Mouse (Mus musculus) adrenal gland, postnatal 10 days (tissue): ENCODE measurements at regions not wholly inside any gene's neighbourhood (a gene's known extent, or its start where the extent isn't known, plus 50 kb on each side); places are given as distances from the start of the nearest gene placed in this dataset.
"Not testable (repeated sequence)": the region's sequence is repeated elsewhere in the genome, so short reads cannot be mapped to it uniquely, and the experiment has no call there.

Experiments used
- DNase-seq: peaks from one replicate; pipeline ENCODE4 v3.0.0; 2021; ENCODE audit warnings: mixed read lengths

GRCm38 (mm10) chr6:66397411-66397810 is 137.8 kb upstream of the Mad2l1 start:
- DNase-seq: no peak

- DNase-seq: no peak
Measured at GRCm38 (mm10) chr6:66398674-66399073, 136.5 kb upstream of the Mad2l1 start.

- no peak for DNase-seq
Measured at GRCm38 (mm10) chr6:66399091-66399755, 136.0 kb upstream of the Mad2l1 start.

GRCm38 (mm10) chr6:66401468-66401867 is 133.7 kb upstream of the Mad2l1 start:
- DNase-seq: no peak

- no peak for DNase-seq
Measured at GRCm38 (mm10) chr6:66401868-66402440, 133.2 kb upstream of the Mad2l1 start.

- no peak for DNase-seq
Measured at GRCm38 (mm10) chr6:66414822-66415221, 120.4 kb upstream of the Mad2l1 start.

- no peak for DNase-seq
Measured at GRCm38 (mm10) chr6:66419452-66420041, 115.6 kb upstream of the Mad2l1 start.

- no peak for DNase-seq
Measured at GRCm38 (mm10) chr6:66428370-66428769, 106.8 kb upstream of the Mad2l1 start.

- DNase-seq: not testable (repeated sequence)
Measured at GRCm38 (mm10) chr6:66450408-66450807, 84.8 kb upstream of the Mad2l1 start.

GRCm38 (mm10) chr6:66458172-66458571 is 77.0 kb upstream of the Mad2l1 start:
- no peak for DNase-seq

GRCm38 (mm10) chr6:66464540-66464939 is 70.7 kb upstream of the Mad2l1 start:
- DNase-seq: no peak

- no peak for DNase-seq
Measured at GRCm38 (mm10) chr6:66465137-66465853, 69.9 kb upstream of the Mad2l1 start.

GRCm38 (mm10) chr6:66466757-66467156 is 68.4 kb upstream of the Mad2l1 start:
- no peak for DNase-seq

GRCm38 (mm10) chr6:66470627-66471249 is 64.5 kb upstream of the Mad2l1 start:
- DNase-seq: no peak

- no peak for DNase-seq
Measured at GRCm38 (mm10) chr6:66471786-66472185, 63.4 kb upstream of the Mad2l1 start.

- DNase-seq: no peak
Measured at GRCm38 (mm10) chr6:66472697-66473096, 62.5 kb upstream of the Mad2l1 start.

GRCm38 (mm10) chr6:66477575-66477974 is 57.6 kb upstream of the Mad2l1 start:
- DNase-seq: no peak

- DNase-seq: no peak
Measured at GRCm38 (mm10) chr6:66478326-66478964, 56.7 kb upstream of the Mad2l1 start.

GRCm38 (mm10) chr6:66479576-66479975 is 55.6 kb upstream of the Mad2l1 start:
- DNase-seq: no peak

- DNase-seq: no peak
Measured at GRCm38 (mm10) chr6:66480207-66480606, 55.0 kb upstream of the Mad2l1 start.

- DNase-seq: no peak
Measured at GRCm38 (mm10) chr6:66482797-66483196, 52.4 kb upstream of the Mad2l1 start.
